Mouse (Mus musculus) frontal cortex, adult (tissue): ENCODE measurements around the gene V1rd19.
"Not testable (repeated sequence)": the region's sequence is repeated elsewhere in the genome, so short reads cannot be mapped to it uniquely, and the experiment has no call there.

Experiments used
- ATAC-seq: cut with Nextera tagmentation; 2 replicates; pipeline ENCODE4 v1.9.2; 2017; ENCODE audit warnings: mild to moderate bottlenecking, moderate library complexity, mixed read lengths; ENCODE audit not compliant: low TSS enrichment

V1rd19 gene

GRCm38 (mm10) chr7:24001391-24001790 lies at the start of gene V1rd19:
Gene V1rd19 (plus strand): TSS chr7:24001691.
- ATAC-seq: no peak

GRCm38 (mm10) chr7:23968044-23968443 lies 33.4 kb upstream of the V1rd19 start:
- not testable (repeated sequence) for ATAC-seq

GRCm38 (mm10) chr7:23974315-23974714 lies 27.2 kb upstream of the V1rd19 start, which contains the start of gene Vmn1r181:
Gene Vmn1r181 (plus strand): TSS chr7:23974615.
- ATAC-seq: not testable (repeated sequence)

- no peak for ATAC-seq
Observed at GRCm38 (mm10) chr7:24052660-24053304, 51.3 kb downstream of the V1rd19 start, which contains the start of gene Vmn1r183. Gene Vmn1r183 (plus strand): TSS chr7:24053254.
